Mouse (Mus musculus): ENCODE measurements around the gene Fbxl3. TPM values are rescaled to one million over a fixed set of nuclear protein-coding genes. Genes with fewer than 3 reads are reported as not detected.

Fbxl3 gene
- total RNA-seq, 2 experiments from 2014 or later: 83.0 to 99.0 TPM

DNA sequence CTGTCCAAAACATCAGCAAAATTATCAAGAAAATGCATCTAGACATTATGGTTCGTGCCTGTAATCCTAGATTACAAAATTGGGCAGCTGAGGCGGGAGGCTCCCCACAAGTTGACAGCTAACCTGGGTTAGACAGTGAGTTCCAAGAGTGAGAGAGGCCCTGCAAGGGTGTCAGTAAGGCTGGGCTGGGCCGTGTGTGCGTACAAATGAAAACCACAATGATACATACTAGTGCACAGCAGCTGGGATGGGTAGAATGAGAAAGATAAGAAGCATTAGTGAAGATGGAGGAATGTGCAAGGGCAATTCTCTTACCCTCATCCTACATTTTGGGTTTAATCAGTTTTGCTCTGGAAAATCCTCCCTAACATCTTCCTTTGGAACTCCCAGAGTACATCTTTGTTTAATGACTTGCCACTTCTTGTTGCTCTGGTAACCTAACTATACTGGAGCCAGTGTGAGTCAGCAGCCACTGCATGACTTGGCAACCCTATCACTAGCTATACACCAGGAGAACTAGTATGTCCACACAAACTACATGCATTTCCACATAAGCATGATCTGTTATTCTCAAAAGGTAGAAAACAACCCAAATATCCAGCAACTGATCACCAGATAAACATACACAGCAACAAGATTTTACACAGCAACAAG is 12.6 kb downstream of the Fbxl3 start:
- no peak for DNase-seq (ENCODE audit: low spot score in 2 of 2)
- intact Hi-C loops (cut with DNase I): no loop called here

DNA sequence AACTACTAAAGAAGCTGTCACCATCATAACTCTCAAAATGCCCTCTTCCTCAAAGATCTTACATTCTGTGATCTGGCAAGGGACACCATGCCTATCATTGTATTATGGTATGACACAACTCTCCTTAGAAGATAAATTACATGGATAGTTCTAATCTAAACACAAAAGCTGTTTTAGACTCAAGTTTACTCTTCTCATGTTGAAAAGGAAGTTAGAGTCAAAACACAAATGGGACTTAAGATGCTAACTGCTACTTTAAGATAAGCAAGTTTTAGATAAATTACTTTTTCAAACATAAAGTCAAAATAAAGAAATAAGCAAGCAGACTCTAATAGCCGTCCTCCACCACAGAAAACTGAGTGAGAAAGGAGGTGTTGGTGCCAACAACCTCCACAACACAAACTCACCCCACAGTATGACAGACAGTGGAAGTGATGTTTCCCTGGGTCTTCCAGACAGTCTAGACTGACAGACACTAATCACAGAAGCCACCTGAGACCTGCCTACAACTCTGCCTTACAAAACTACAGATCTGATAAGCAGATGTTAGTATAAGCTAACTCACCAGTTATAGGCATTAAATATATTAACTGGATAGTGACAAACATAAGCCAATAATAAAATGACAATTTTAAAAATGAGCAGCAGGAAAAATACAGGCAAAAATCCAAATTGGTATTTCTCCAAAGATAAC is 13.4 kb downstream of the Fbxl3 start:
- no peak for DNase-seq (ENCODE audit: low spot score in 2 of 2)
- intact Hi-C loops (cut with DNase I): no loop called here

DNA sequence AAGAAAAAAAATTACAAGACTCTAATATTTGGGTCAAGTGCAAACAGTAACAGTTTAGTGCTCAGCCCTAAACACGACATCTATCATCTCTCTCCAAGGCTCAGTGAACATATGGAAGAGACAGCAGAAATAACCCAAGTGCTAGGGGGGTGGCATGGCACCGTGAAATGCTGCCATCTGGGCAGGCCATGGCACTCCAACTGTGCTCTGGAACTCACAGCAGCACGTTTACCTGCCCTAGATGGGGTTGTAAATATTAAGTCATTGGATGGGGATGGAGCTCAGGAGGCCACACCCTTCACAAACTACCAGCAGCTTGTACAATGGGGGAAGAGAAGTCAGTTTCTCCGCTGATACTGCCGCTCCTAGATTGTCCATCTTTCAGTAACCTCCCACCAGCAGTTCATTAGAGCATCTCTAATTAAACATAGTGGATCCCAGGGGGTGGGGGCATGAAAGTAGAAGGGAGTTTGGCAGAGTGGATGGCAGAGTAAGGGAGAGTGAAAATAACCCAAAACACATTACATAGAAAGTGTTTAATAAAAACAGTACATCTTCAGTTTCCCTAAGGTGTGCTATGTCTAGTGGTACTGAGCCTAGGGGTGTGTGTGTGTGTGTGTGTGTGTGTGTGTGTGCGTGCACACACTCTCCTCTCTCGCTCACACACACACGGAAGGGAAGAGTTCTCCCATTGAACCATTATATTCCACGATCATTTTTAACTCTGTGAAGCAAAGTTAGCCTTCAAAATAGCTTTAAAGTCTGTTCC is 20.0 kb downstream of the Fbxl3 start:
- intact Hi-C loops (cut with DNase I): no loop called here

DNA sequence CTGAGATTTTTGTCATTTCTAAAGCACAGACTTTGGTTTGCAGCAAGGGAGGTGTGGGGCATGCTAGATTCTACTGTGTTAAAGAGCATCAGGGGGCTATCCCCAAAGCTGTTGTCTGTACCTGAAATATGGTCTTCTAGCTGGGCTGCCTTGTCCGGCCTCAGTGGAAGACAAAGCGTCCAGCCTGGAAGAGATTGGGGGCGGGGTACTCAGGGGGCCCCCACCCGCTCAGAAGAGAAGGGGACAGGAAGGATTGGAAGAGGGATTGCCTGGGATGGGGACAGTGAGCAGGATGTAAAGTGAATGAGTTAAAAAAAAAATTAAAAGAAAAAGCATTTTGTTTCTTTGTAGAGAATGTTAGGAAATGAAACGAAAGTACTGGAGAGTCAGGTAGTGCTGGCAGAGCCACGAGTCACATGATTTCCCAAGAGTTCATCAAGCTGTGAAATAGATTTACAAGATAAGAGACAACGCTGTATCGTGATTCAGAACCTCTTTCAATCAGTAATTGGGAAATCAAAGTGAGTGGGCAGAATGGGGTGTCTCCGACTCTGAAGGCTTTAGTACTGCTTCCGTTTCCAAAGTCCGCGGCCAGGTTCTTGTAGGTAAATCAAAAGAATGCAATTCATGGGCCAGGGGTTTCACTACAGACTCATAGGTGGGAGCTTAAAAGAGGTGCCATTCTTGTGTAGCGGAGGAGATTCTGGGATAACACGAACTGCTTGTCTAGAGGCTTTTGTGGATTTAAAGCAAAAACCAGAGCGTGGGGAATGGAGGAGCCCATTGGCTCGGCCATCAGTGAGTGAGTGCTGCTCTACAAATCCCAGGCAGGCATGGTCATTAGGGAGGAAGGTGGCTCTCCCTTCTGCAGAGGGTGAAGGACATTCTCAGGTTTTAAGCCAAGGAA is 21.1 kb downstream of the Fbxl3 start:
- DNase-seq (ENCODE audit: low spot score in 2 of 2): no peak
- intact Hi-C loops (cut with DNase I): no loop called here

More for the DNA sequence above, 20.0 kb downstream of the Fbxl3 start:
- DNase-seq (ENCODE audit: low spot score in 2 of 2): no peak

DNA sequence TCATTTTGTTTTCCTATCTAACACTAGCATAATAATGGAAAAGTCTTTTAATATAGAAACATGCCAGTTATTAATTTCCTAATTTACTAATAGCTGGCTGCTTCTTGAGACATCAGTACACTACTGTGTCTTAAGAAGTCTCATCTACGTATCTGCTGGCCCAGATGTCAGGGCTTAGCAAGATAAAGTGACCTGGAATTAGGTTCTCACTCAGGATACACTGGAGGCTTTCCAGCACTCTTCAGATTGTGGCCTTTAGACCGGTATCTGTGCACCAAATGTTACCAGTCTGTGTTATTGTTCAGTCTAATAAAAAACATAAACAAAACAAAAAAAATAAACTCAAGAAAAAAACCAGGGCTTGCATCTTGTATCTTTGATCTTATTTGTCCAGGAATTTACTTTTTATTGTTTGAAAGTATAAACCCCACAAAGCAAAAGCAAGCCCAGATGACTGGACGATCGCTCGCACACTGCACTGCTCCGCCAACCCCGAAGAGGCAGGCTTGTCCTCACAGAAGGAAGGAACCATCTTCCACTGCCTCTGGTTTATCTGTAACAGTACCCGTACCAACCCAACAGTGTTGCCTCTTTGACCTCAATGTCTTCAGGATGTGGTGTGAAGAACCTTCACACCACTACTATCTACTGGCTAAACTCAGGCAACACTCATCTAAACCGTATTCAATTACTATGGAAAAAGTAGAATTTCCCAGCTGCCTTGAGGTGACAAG is 21.9 kb downstream of the Fbxl3 start:
- intact Hi-C loops (cut with DNase I): no loop called here
- DNase-seq (ENCODE audit: low spot score in 2 of 2): no peak

DNA sequence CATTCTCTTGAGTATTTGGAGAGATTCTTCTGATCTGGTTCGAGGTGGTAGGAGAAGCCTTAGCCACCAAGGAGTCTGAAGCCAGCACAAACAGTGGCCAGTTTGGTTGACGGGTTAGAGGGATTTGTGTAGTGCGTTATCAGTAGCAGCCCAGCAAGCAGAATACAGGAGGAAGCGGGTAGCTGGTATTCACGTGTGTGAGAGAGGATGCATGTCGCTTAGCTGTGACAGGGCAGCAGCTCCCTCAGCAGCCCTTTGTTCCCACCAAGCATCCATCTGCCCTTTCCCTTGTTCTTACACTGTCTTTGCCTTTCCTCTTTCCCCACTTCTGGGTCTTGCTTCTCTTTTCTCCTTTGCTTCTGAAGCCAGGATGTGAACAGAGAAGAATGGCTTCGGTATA is 24.2 kb downstream of the Fbxl3 start:
- intact Hi-C loops (cut with DNase I): no loop called here
- DNase-seq (ENCODE audit: low spot score in 2 of 2): no peak

DNA sequence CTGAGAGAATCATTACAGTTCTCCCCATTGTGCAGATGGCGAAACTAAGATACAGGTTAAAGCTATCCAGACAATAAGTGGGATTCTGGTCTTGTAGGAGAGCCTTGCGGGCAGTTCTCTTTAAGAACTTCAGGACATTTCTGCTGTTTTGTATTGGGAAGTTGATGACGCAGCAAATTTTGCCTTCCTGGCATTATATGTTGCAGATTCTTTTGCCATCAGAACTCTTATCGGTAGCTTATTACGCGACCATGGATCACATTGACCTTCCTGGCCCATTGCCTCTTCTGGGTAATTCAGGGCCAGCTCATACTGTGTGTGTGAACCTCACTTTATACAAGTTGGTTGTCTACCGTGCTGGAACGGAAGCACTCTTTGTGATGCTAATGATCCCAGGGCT is 25.5 kb downstream of the Fbxl3 start:
- intact Hi-C loops (cut with DNase I): no loop called here
- no peak for DNase-seq (ENCODE audit: low spot score in 2 of 2)

DNA sequence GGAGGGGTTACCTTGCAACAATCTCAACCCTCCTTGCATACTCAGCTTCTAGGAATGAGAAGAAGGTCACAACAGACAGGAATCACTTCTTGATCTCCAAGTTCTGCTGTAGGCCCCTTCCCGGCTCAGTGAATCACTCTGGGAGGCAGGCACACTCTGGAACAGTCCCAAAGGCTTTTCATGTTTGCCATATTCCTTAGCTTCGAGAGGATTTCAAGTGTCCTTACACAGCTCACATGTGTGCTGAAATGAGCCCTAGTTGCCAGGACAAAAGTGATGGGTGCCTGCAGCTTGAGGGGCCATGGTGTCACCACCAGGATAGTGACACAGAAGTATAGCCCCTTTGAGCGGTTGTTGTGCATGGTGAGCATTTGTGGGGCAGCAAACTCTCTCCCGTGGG is 26.6 kb downstream of the Fbxl3 start:
- no peak for DNase-seq (ENCODE audit: low spot score in 2 of 2)
- intact Hi-C loops (cut with DNase I): no loop called here

DNA sequence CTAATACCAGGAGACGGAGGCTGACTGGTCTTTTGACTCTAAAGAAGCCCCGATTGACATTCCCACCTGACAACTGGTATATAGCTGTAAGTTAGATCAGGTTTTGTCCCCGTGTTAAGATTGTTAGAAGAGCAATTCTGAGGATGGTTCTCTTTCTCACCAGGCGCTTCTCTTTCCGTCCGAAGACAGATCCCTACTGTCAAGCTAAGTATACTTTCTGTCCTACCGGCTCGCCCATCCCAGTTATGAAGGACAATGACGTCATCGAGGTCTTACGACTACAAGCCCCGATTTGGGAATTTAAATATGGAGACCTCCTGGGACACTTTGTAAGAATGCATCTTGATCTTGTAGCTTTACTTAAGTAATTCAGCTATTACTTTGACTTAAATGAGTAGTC is 27.9 kb downstream of the Fbxl3 start:
- no peak for DNase-seq (ENCODE audit: low spot score in 2 of 2)
- intact Hi-C loops (cut with DNase I): loop anchor here (2.0 kb wide), 1 partner anchor 27 kb away; the partner anchor contains the start of gene Fbxl3

DNA sequence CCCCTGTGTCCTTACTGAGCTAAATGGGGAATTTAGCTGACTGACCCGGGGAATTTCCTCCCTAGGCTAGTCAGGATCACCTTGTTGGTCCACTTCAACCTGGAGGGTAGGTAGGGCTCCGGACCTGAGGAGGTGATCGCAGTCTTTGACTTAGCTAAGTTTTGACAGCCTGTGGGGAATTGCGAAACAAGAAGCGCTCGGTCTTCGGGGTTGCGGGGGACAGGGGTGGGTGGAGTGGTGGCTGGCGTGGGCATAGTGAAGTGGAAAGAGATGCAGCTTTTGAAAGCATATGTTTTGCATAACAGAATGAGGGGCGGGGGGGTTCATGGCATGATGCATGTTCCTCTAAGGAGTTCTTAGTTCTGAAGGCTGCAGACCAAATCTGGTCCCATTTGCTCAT is 28.6 kb downstream of the Fbxl3 start:
- peak; percentile 27 to 32 for DNase-seq (ENCODE audit: low spot score in 2 of 2)
- intact Hi-C loops (cut with DNase I): loop anchor here (2.0 kb wide), 1 partner anchor 28 kb away; the partner anchor contains the start of gene Fbxl3

DNA sequence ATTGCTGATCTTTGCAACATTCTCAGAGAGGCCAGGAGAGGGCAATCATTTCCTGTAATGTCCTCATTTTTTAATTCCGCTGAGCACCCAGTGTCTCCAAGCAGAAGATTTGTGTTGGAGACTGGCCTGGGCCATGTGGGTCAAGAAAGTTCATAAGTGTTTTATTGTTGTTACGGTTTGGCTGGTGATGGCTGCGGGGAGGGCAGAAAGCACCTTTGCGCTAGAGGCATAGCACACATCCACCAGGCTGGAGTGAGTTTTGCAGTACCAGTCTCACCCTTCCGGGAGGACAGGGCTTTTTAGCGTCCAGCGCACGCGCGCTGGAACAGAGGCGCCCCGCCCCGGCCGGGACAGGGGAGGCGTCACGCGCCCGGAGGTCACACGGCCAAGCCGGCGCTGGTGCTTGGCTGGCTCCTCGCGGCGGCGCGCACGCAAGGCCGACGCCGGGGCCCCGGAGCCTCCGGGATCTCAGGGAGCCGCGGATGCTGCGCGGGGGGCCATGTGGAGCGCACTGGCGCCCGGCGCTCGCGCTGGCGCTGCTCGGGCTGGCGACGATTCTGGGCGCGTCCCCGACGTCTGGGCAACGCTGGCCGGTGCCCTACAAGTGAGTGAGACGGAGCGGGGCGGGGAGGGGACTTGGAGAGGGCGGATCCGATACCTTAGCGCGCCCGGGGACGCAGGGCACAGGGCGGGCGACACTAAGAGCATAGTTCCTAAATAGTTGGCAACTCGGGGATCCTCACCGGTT is 29.3 kb downstream of the Fbxl3 start, which contains the start of gene Cln5:
Gene Cln5 (plus strand): TSS at position 353 of the 748 bp plus-strand sequence.
- DNase-seq (ENCODE audit: low spot score in 2 of 2): peak; percentile 90 to 93
- intact Hi-C loops (cut with DNase I): loop anchor here (2.0 to 5.0 kb wide), 2 partner anchors 29 to 467 kb away; partner anchors contain the start of gene Fbxl3

DNA sequence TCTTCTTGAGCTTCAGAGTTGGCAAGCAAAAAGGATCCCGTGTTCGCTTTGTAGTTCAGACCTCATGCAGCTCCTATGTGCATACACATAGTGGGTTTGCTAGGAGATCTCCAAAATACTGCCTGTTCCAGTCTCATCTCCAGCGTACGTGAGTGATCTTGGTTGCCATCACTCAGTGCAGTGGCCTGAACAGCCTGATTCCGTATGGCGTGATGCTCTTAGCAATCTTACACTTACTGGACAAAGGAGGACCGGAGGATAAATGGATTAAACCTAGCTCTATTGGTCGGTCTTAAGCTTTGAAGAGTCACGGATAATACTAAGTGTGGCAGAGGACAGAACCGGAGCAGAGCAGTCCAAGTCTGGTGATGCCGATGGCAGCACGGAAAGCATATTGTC is 29.9 kb downstream of the Fbxl3 start:
- DNase-seq (ENCODE audit: low spot score in 2 of 2): no peak
- intact Hi-C loops (cut with DNase I): loop anchor here (5.0 kb wide), 1 partner anchor 468 kb away; no protein-coding TSS in a partner anchor

DNA sequence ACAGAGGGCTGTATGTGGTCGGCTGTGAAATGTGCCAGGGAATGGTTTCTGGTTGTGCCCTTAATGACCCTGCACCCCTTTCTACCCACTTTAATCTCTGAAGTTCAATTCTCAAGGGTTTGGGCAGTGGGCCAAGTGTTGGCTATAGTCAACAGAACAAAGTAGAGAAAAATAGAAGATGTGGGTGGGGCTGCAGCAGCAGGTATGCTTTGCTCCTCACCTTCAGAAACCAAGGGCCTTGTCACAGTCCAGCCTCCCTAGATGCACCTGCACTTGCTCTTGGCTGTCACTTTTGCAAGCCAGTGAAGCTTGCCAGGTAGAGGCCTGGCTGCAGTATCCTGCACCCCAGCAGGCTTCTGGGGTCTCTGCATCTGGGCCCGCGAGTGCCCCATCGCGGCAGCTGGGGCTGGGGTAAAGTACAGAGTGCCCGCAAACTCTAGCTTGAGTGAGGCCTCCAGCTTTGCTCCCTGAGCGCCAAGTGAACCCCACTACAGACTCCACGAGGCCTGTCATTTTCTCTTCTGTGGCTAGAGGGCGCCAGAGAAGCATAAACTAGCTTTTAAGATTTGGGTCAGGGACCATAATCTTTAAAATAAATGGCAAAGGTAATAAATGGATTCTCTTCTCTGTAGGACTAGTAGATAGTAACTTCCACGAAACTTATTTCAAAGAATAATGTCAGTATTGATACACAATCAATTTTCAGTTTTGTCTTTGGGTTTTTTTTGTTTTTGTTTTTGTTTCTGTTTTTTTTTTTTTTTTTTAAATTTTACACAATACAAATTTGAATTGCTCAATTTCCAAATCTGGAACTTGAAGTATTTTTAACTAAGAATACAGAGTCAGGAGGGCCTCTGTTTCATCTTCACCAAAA is 33.8 kb downstream of the Fbxl3 start:
- intact Hi-C loops (cut with DNase I): loop anchor here (5.0 kb wide), 1 partner anchor 472 kb away; no protein-coding TSS in a partner anchor
- peak; percentile 66 to 71 for DNase-seq (ENCODE audit: low spot score in 2 of 2)

DNA sequence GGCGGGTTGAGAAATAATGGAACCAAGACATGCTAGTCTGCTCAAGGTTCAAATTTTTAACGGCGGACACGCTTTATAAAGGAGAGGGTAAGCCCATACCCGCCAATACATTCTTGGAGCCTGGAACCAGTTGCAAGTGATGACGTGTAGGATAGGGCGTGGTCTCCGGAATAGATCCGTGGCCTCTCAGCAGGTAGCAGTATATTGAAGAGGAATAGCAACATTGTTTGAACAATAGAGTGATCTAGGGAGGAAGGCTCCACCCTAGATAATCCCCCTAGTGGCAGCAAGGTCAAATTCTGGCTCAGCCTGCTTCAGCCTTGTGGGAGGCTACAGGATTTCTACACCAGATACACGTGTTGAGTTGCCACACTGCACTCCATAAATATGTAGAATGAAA is 39.9 kb downstream of the Fbxl3 start:
- intact Hi-C loops (cut with DNase I): no loop called here
- DNase-seq (ENCODE audit: low spot score in 2 of 2): no peak

DNA sequence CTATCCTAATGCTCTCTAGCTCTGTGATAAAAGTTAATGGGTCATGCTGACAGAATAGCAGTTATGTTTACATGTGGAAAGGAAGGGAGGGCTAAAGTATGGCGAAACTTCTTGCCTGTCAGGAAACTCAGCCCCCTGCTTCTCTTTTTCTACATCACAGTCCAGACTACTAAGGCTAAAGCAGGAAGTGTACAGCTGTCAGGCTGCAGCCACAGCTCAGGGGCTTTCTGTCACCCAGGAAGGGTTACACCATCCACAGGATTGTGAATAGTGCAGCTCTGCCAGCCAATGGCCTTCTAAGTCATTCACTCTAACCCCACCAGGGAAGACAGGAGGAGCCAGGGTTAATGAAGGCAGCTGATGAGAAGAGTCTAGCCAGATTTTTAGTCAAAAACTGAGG is 40.4 kb downstream of the Fbxl3 start:
- no peak for DNase-seq (ENCODE audit: low spot score in 2 of 2)
- intact Hi-C loops (cut with DNase I): no loop called here

DNA sequence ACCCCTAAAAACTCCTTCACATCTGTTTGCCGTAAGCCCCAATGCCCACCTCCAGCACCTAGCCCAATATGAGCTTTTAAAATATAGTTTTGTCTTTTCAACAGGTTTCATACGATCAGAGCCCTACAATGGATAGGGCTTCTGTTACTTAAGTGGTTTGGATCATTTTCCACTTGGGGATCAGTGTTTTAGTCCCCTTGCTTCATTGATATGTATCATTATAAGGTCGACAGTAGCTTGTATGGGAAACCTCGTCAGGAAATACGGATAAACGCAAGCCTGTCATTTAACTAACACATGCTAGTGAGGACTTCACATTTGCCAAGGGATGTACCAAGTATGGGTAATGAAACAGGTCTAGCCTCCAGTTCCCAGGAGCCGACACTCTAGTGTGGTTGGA is 42.8 kb downstream of the Fbxl3 start:
- intact Hi-C loops (cut with DNase I): no loop called here
- no peak for DNase-seq (ENCODE audit: low spot score in 2 of 2)

DNA sequence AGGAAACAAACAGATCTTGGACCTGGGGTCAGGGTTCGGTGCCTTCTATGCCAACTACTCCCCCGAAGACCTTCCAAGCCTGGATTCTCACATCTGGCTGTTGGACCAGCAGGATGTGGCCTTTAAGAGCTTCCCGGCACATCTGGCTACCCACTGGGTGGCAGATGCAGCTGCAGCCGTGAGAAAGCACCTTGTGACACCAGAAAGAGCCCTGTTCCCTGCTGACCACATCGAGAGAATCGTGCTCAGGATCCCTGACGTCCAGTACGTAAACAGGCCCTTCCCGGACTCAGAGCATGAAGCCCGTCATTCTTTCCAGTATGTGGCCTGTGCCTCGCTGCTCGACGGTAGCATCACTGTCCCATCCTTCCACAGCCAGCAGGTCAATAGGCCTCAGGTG is 44.6 kb downstream of the Fbxl3 start:
- DNase-seq (ENCODE audit: low spot score in 2 of 2): no peak
- intact Hi-C loops (cut with DNase I): no loop called here

Measured in left cerebral cortex, postnatal 36 days (tissue).